8 mouse cellular contexts compared by ENCODE assay signal in genomic region chr13:23763586-23764323, GRCm38 (mm10). TPM values are rescaled to one million over a fixed set of nuclear protein-coding genes. Genes with fewer than 3 reads are reported as not detected.
DNase-seq lines count a peak whose midpoint lies in the region; ATAC-seq and TF ChIP-seq lines count a peak whose summit lies in the region.

Hist1h1a (plus strand) TSS chr13:23763666.

- ATAC-seq in heart, embryonic 13.5 days (ENCODE audit: extremely low read depth, insufficient number of reproducible peaks, low FRiP score, low TSS enrichment) = peak; percentile 70
- peak; percentile 34 for ATAC-seq in liver, embryonic 15.5 days (ENCODE audit: insufficient read depth)
- ATAC-seq in neural tube, embryonic 11.5 days (ENCODE audit: insufficient read depth, low FRiP score, low TSS enrichment) = peak; percentile 70; the same call in 1 of the 2 replicates
- ATAC-seq in stomach, embryonic 16.5 days (ENCODE audit: insufficient read depth, low FRiP score) = peak; percentile 78

- no peaks in the 10 kb centered on the region for H3K79me2 ChIP-seq in C2C12 (ENCODE audit: control insufficient read depth, insufficient read depth)

- H3K27ac ChIP-seq in heart, embryonic 13.5 days (replicated peaks) = peak within 1 kb of the TSS; percentile 96
- H3K27ac ChIP-seq in liver, embryonic 15.5 days (replicated peaks) = peak within 1 kb of the TSS; percentile 99
- peak within 1 kb of the TSS; percentile 89 for H3K27ac ChIP-seq in neural tube, embryonic 11.5 days (ENCODE audit: low read depth, low read length)
- peak within 1 kb of the TSS; percentile 98 for H3K27ac ChIP-seq in stomach, embryonic 16.5 days (ENCODE audit: low read length)

- 3% methylated on average over 34 of the region's 34 CpGs for WGBS in heart, embryonic 13.5 days
- WGBS in liver, embryonic 15.5 days (ENCODE audit: insufficient replicate concordance) = 2% methylated on average over 34 of the region's 34 CpGs
- 4% methylated on average over 34 of the region's 34 CpGs for WGBS in neural tube, embryonic 11.5 days
- 3% methylated on average over 34 of the region's 34 CpGs for WGBS in stomach, embryonic 16.5 days

- peaks cover 84% of the 10 kb centered on the region for H3K4me1 ChIP-seq in erythroblast, embryonic 14.5 days (ENCODE audit: control insufficient read depth)
- peaks cover 33% of the 10 kb centered on the region for H3K4me1 ChIP-seq in heart, embryonic 13.5 days
- peaks cover 50% of the 10 kb centered on the region for H3K4me1 ChIP-seq in liver, embryonic 15.5 days (replicated peaks)
- no peaks in the 10 kb centered on the region; the same call in 1 of the 2 replicates for H3K4me1 ChIP-seq in neural tube, embryonic 11.5 days (ENCODE audit: control insufficient read depth, insufficient read depth, low read length)
- H3K4me1 ChIP-seq in stomach, embryonic 16.5 days (ENCODE audit: control insufficient read depth, insufficient read depth, low read length) = peaks cover 13% of the 10 kb centered on the region

- H3K4me3 ChIP-seq in C2C12 (ENCODE audit: insufficient read depth, poor library complexity, severe bottlenecking) = peak within 1 kb of the TSS; percentile 23
- peak within 1 kb of the TSS; percentile 80 for H3K4me3 ChIP-seq in erythroblast, embryonic 14.5 days (replicated peaks)
- H3K4me3 ChIP-seq in heart, embryonic 13.5 days = peak within 1 kb of the TSS; percentile 67
- peak within 1 kb of the TSS; percentile 61 for H3K4me3 ChIP-seq in liver, embryonic 15.5 days (replicated peaks)
- H3K4me3 ChIP-seq in neural tube, embryonic 11.5 days (ENCODE audit: low read depth, low read length) = peak within 1 kb of the TSS; percentile 50
- peak within 1 kb of the TSS; percentile 59 for H3K4me3 ChIP-seq in stomach, embryonic 16.5 days (replicated peaks; ENCODE audit: low read length)

- no peaks in the 10 kb centered on the region for H3K79me3 ChIP-seq in C2C12 (ENCODE audit: low read depth)

- H3K27me3 ChIP-seq in C2C12 (ENCODE audit: control insufficient read depth, insufficient read depth, insufficient read length) = no peaks in the 10 kb centered on the region
- no peaks in the 10 kb centered on the region for H3K27me3 ChIP-seq in erythroblast, embryonic 14.5 days (ENCODE audit: control insufficient read depth)
- no peaks in the 10 kb centered on the region for H3K27me3 ChIP-seq in heart, embryonic 13.5 days (replicated peaks)
- H3K27me3 ChIP-seq in liver, embryonic 15.5 days = no peaks in the 10 kb centered on the region
- H3K27me3 ChIP-seq in neural tube, embryonic 11.5 days (ENCODE audit: control insufficient read depth, insufficient read depth, low read length) = no peaks in the 10 kb centered on the region
- no peaks in the 10 kb centered on the region for H3K27me3 ChIP-seq in stomach, embryonic 16.5 days (ENCODE audit: control insufficient read depth, insufficient read depth, low read length)

- H3K9me3 ChIP-seq in erythroblast, embryonic 14.5 days (ENCODE audit: control insufficient read depth, low read length) = no peaks in the 10 kb centered on the region
- H3K9me3 ChIP-seq in heart, embryonic 13.5 days = no peaks in the 10 kb centered on the region
- H3K9me3 ChIP-seq in liver, embryonic 15.5 days (replicated peaks) = no peaks in the 10 kb centered on the region
- no peaks in the 10 kb centered on the region for H3K9me3 ChIP-seq in neural tube, embryonic 11.5 days (ENCODE audit: control insufficient read depth, low read length)
- no peaks in the 10 kb centered on the region for H3K9me3 ChIP-seq in stomach, embryonic 16.5 days (replicated peaks; ENCODE audit: control insufficient read depth, low read length)

- H3K4me2 ChIP-seq in heart, embryonic 13.5 days = peak within 1 kb of the TSS; percentile 79
- peak within 1 kb of the TSS; percentile 87 for H3K4me2 ChIP-seq in liver, embryonic 15.5 days
- peak within 1 kb of the TSS; percentile 70 for H3K4me2 ChIP-seq in neural tube, embryonic 11.5 days (ENCODE audit: low read depth)
- H3K4me2 ChIP-seq in stomach, embryonic 16.5 days (ENCODE audit: low read depth, low read length) = peak within 1 kb of the TSS; percentile 75

- H3K9ac ChIP-seq in heart, embryonic 13.5 days = peak within 1 kb of the TSS; percentile 88
- peak within 1 kb of the TSS; percentile 74 for H3K9ac ChIP-seq in liver, embryonic 15.5 days
- peak within 1 kb of the TSS; percentile 71 for H3K9ac ChIP-seq in neural tube, embryonic 11.5 days (ENCODE audit: low read length)
- H3K9ac ChIP-seq in stomach, embryonic 16.5 days (ENCODE audit: low read length) = peak within 1 kb of the TSS; percentile 80

- H3K36me3 ChIP-seq in C2C12 (ENCODE audit: control insufficient read depth, insufficient read depth) = no peaks in the 10 kb centered on the region
- H3K36me3 ChIP-seq in erythroblast, embryonic 14.5 days (ENCODE audit: control insufficient read depth) = peaks cover 7% of the 10 kb centered on the region; the same call in 1 of the 2 replicates
- H3K36me3 ChIP-seq in heart, embryonic 13.5 days = no peaks in the 10 kb centered on the region
- no peaks in the 10 kb centered on the region for H3K36me3 ChIP-seq in liver, embryonic 15.5 days (replicated peaks)
- no peaks in the 10 kb centered on the region for H3K36me3 ChIP-seq in neural tube, embryonic 11.5 days (ENCODE audit: control insufficient read depth, insufficient read depth, low read length)
- H3K36me3 ChIP-seq in stomach, embryonic 16.5 days (ENCODE audit: control insufficient read depth, insufficient read depth, low read length) = no peaks in the 10 kb centered on the region

- no peak for TF ChIP-seq CTCF in C2C12 (IDR thresholded peaks at IDR 0.05; ENCODE audit: control insufficient read depth, insufficient read depth, insufficient read length)

- no peak within 1 kb of the TSS for H3ac ChIP-seq in C2C12 (ENCODE audit: control insufficient read depth, insufficient read length, low read depth)

- DNase-seq in brain, adult 2 months (ENCODE audit: low read depth, low spot score) = peak; percentile 96
- peak; percentile 91 for DNase-seq in kidney, postnatal 10 days
- DNase-seq in neural tube, embryonic 11.5 days (ENCODE audit: low spot score) = peak; percentile 91

TF ChIP-seq in C2C12, 6 proteins besides CTCF, POLR2A, EP300 and RAD21:
- no peak for TF ChIP-seq CEBPB (IDR thresholded peaks at IDR 0.05; ENCODE audit: low read depth)
- TF ChIP-seq USF1 (IDR thresholded peaks at IDR 0.05; ENCODE audit: low read depth) = no peak
- TF ChIP-seq FOSL1 (IDR thresholded peaks at IDR 0.05; ENCODE audit: insufficient read depth, low read length, poor library complexity, severe bottlenecking) = no peak

RNA-seq across cellular contexts. Expression of gene Hist1h1a, which starts in this region (rescaled TPM):
- polyA plus RNA-seq in C2C12 (2012; fragmentation: generic; extraction: Trizol) = 1.5 TPM
- 1.4 TPM in 2 replicates for polyA plus RNA-seq in erythroblast, embryonic 14.5 days (2012)
- 1.5 and 1.6 TPM in 2 replicates for polyA plus RNA-seq in heart, embryonic 13.5 days (2015; fragmentation: Nextera tagmentation; extraction: Ambion mirVana)
- 3.5 and 4.3 TPM in 2 replicates for polyA plus RNA-seq in liver, embryonic 15.5 days (2015; fragmentation: Nextera tagmentation; extraction: Ambion mirVana)
- 1.1 and 3.6 TPM in 2 replicates for polyA plus RNA-seq in neural tube, embryonic 11.5 days (2014; fragmentation: Nextera tagmentation; extraction: Ambion mirVana)
- 1.3 TPM in 2 replicates for polyA plus RNA-seq in stomach, embryonic 16.5 days (2015; fragmentation: Nextera tagmentation; extraction: Ambion mirVana)

Comparison
In these comparisons a context has a peak if more than half of its experiments do, and no peak if none do; other contexts are left out.
1. Peak in every context shown above with its lines: DNase-seq, ATAC-seq, H3K4me3 ChIP-seq and H3K27ac ChIP-seq.
2. H3K4me3 ChIP-seq: peak in every context shown above with its lines; median percentile 80 in erythroblast, embryonic 14.5 days; 67 in heart, embryonic 13.5 days; 61 in liver, embryonic 15.5 days; 59 in stomach, embryonic 16.5 days; 50 in neural tube, embryonic 11.5 days; 23 in C2C12.